Mouse (Mus musculus): ENCODE data around the gene Cdc25b. TPM values are rescaled to one million over a fixed set of nuclear protein-coding genes. Genes with fewer than 3 reads are reported as not detected.
A peak's percentile ranks its signal among the peaks of the same experiment; 100 is the strongest.

Gene Cdc25b
- total and polyA plus RNA-seq, 3 experiments: 4.3 to 12.5 (median 10.3) TPM

- Histone ChIP-seq H3K4me3 (no peak overlapping the region), H3K27ac (no peak overlapping the region), H3K9ac (ENCODE audit: low read depth, low read length) (no peak overlapping the region), H3K27me3 (ENCODE audit: control insufficient read depth, insufficient read depth, low read length) (no peaks in the 10 kb centered on the region), H3K36me3 (ENCODE audit: control insufficient read depth, insufficient read depth, low read length) (no peaks in the 10 kb centered on the region), H3K4me1 (ENCODE audit: control insufficient read depth, insufficient read depth, low read length) (no peaks in the 10 kb centered on the region), H3K79me2 (replicated peaks; ENCODE audit: control insufficient read depth, insufficient read depth, low read length) (no peaks in the 10 kb centered on the region)
- WGBS: 76% methylated on average over 3 of the region's 3 CpGs
- TF ChIP-seq POLR2A (IDR thresholded peaks at IDR 0.05; ENCODE audit: insufficient read depth, low read depth, low read length): no peak
- TF ChIP-seq CTCF (IDR thresholded peaks at IDR 0.05): no peak
- intact Hi-C loops (cut with DNase I): no loop called here
- DNase-seq: no peak
Measured at GRCm38 (mm10) chr2:131227243-131227642, 40.5 kb downstream of the Cdc25b start.

GRCm38 (mm10) chr2:131232558-131232957 lies 45.8 kb downstream of the Cdc25b start:
- no peak overlapping the region for H3K27ac ChIP-seq
- intact Hi-C loops (cut with DNase I): no loop called here
- H3K36me3 ChIP-seq (ENCODE audit: control insufficient read depth, insufficient read depth, low read length): no peaks in the 10 kb centered on the region
- no peaks in the 10 kb centered on the region for H3K79me2 ChIP-seq (replicated peaks; ENCODE audit: control insufficient read depth, insufficient read depth, low read length)
- peaks cover 8% of the 10 kb centered on the region for H3K4me1 ChIP-seq (ENCODE audit: control insufficient read depth, insufficient read depth, low read length)
- no peak for DNase-seq
- WGBS: 92% methylated on average over 2 of the region's 2 CpGs
- no peaks in the 10 kb centered on the region for H3K27me3 ChIP-seq (ENCODE audit: control insufficient read depth, insufficient read depth, low read length)
- H3K9ac ChIP-seq (ENCODE audit: low read depth, low read length): no peak overlapping the region
- no peak for TF ChIP-seq CTCF (IDR thresholded peaks at IDR 0.05)
- TF ChIP-seq EP300 (IDR thresholded peaks at IDR 0.05; ENCODE audit: insufficient read depth, low read depth, low read length): no peak
- no peak for TF ChIP-seq POLR2A (IDR thresholded peaks at IDR 0.05; ENCODE audit: insufficient read depth, low read depth, low read length)
- no peak overlapping the region for H3K4me3 ChIP-seq

- 15% methylated on average over 29 of the region's 29 CpGs for WGBS
- peak within 1 kb of the TSS; percentile 65 for H3K4me3 ChIP-seq
- no peaks in the 10 kb centered on the region for H3K36me3 ChIP-seq (ENCODE audit: control insufficient read depth, insufficient read depth, low read length)
- intact Hi-C loops (cut with DNase I): loop anchor here (1.0 to 2.0 kb wide), 2 partner anchors 23 to 53 kb away; partner anchors contain the start of gene Cenpb
- H3K4me1 ChIP-seq (ENCODE audit: control insufficient read depth, insufficient read depth, low read length): peaks cover 8% of the 10 kb centered on the region
- DNase-seq: peak; percentile 94 to 97
- no peaks in the 10 kb centered on the region for H3K27me3 ChIP-seq (ENCODE audit: control insufficient read depth, insufficient read depth, low read length)
- TF ChIP-seq EP300 (IDR thresholded peaks at IDR 0.05; ENCODE audit: insufficient read depth, low read depth, low read length) (peak; percentile 85), POLR2A (IDR thresholded peaks at IDR 0.05; ENCODE audit: insufficient read depth, low read depth, low read length) (peak; percentile 97), CTCF (IDR thresholded peaks at IDR 0.05) (no peak)
- peak within 1 kb of the TSS; percentile 83 for H3K27ac ChIP-seq
- H3K79me2 ChIP-seq (replicated peaks; ENCODE audit: control insufficient read depth, insufficient read depth, low read length): no peaks in the 10 kb centered on the region
- H3K9ac ChIP-seq (ENCODE audit: low read depth, low read length): peak within 1 kb of the TSS; percentile 80
Measured at GRCm38 (mm10) chr2:131233307-131234126, 46.8 kb downstream of the Cdc25b start, which contains the start of gene Mavs. Gene Mavs (plus strand): TSS chr2:131234063.

GRCm38 (mm10) chr2:131234127-131234650 lies 47.4 kb downstream of the Cdc25b start:
- no peak for DNase-seq
- Histone ChIP-seq H3K4me3 (peak overlapping the region; percentile 65), H3K79me2 (replicated peaks; ENCODE audit: control insufficient read depth, insufficient read depth, low read length) (no peaks in the 10 kb centered on the region), H3K4me1 (ENCODE audit: control insufficient read depth, insufficient read depth, low read length) (peaks cover 8% of the 10 kb centered on the region), H3K27me3 (ENCODE audit: control insufficient read depth, insufficient read depth, low read length) (no peaks in the 10 kb centered on the region), H3K36me3 (ENCODE audit: control insufficient read depth, insufficient read depth, low read length) (no peaks in the 10 kb centered on the region), H3K9ac (ENCODE audit: low read depth, low read length) (peak overlapping the region; percentile 80), H3K27ac (peak overlapping the region; percentile 83)
- under 1% methylated on average over 28 of the region's 28 CpGs for WGBS
- intact Hi-C loops (cut with DNase I): loop anchor here (2.0 kb wide), 1 partner anchor 53 kb away; the partner anchor contains the start of gene Cenpb
- TF ChIP-seq CTCF (IDR thresholded peaks at IDR 0.05) (no peak), EP300 (IDR thresholded peaks at IDR 0.05; ENCODE audit: insufficient read depth, low read depth, low read length) (no peak), POLR2A (IDR thresholded peaks at IDR 0.05; ENCODE audit: insufficient read depth, low read depth, low read length) (no peak)

GRCm38 (mm10) chr2:131234970-131235635 lies 48.4 kb downstream of the Cdc25b start:
- peak in 1 of 2 experiments; percentile 33 for DNase-seq
- Histone ChIP-seq H3K4me1 (ENCODE audit: control insufficient read depth, insufficient read depth, low read length) (peaks cover 8% of the 10 kb centered on the region), H3K36me3 (ENCODE audit: control insufficient read depth, insufficient read depth, low read length) (no peaks in the 10 kb centered on the region), H3K27me3 (ENCODE audit: control insufficient read depth, insufficient read depth, low read length) (no peaks in the 10 kb centered on the region), H3K9ac (ENCODE audit: low read depth, low read length) (peak overlapping the region; percentile 7; the same call in 1 of the 2 replicates), H3K4me3 (peak overlapping the region; percentile 65), H3K79me2 (replicated peaks; ENCODE audit: control insufficient read depth, insufficient read depth, low read length) (no peaks in the 10 kb centered on the region), H3K27ac (peak overlapping the region; percentile 83)
- intact Hi-C loops (cut with DNase I): loop anchor here (2.0 kb wide), 1 partner anchor 54 kb away; the partner anchor contains the start of gene Cenpb
- WGBS: 62% methylated on average over 7 of the region's 7 CpGs
- TF ChIP-seq EP300 (IDR thresholded peaks at IDR 0.05; ENCODE audit: insufficient read depth, low read depth, low read length) (no peak), CTCF (IDR thresholded peaks at IDR 0.05) (no peak), POLR2A (IDR thresholded peaks at IDR 0.05; ENCODE audit: insufficient read depth, low read depth, low read length) (0 out of 2 replicates have a peak, but pooled peaks have one; percentile 12)

Data from heart, adult 2 months (tissue).